Mouse (Mus musculus): Measurements from ENCODE around the gene Sh3tc1. TPM values are rescaled to one million over a fixed set of nuclear protein-coding genes. Genes with fewer than 3 reads are reported as not detected.

Sh3tc1 gene
- polyA plus RNA-seq, 1 experiment: 0.72 TPM

DNA sequence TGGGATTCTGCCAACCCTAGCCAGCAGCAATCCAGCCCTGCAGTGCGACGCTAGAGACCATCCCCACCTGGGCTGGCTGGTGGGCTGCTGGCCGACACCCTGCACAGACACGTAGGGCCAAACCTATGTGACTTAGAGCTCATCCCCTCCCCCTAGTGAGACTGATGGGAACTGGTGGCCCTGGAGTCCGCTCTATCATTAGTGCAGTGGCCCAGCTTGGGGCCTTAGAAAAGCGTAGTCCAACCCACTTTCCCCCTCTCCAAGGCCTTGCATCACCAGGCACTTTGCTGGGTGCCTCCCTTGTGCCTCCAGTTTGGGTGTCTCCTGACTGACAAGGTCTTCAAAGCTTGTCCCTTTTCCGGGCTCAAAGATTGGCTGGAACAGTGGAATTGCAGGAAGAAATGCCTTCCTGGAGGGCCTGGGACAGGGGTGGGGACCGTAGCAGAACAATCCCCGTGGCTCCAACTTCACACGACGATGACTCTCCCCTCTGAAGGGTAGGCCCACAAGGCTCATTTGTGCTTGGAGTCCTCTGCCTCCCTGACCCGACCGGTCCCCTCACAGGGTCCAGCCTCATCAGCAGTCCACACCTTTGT is 1.5 kb upstream of the Sh3tc1 start:
- Histone ChIP-seq H3K4me3 (ENCODE audit: control insufficient read depth, low read depth, low read length) (no peak overlapping the region), H3K36me3 (ENCODE audit: control insufficient read depth, insufficient read depth, low read length) (no peaks in the 10 kb centered on the region), H3K27me3 (ENCODE audit: control insufficient read depth, insufficient read depth, low read length) (no peaks in the 10 kb centered on the region), H3K27ac (ENCODE audit: control insufficient read depth, insufficient read depth, low read depth, low read length) (no peak overlapping the region), H3K4me1 (ENCODE audit: control insufficient read depth, insufficient read depth, low read length) (no peaks in the 10 kb centered on the region; the same call in none of the 2 replicates)
- TF ChIP-seq CTCF (IDR thresholded peaks at IDR 0.05; ENCODE audit: control insufficient read depth, insufficient read depth, insufficient replicate concordance, low read depth, low read length) (no peak), POLR2A (IDR thresholded peaks at IDR 0.05; ENCODE audit: control insufficient read depth, low read depth, low read length) (no peak)

GRCm38 (mm10) chr5:35740716-35741115 is 929 bp upstream of the Sh3tc1 start:
- peak overlapping the region; percentile 38 for H3K4me3 ChIP-seq (ENCODE audit: control insufficient read depth, low read depth, low read length)
- no peaks in the 10 kb centered on the region for H3K36me3 ChIP-seq (ENCODE audit: control insufficient read depth, insufficient read depth, low read length)
- TF ChIP-seq POLR2A (IDR thresholded peaks at IDR 0.05; ENCODE audit: control insufficient read depth, low read depth, low read length) (no peak), CTCF (IDR thresholded peaks at IDR 0.05; ENCODE audit: control insufficient read depth, insufficient read depth, insufficient replicate concordance, low read depth, low read length) (no peak)
- H3K27me3 ChIP-seq (ENCODE audit: control insufficient read depth, insufficient read depth, low read length): no peaks in the 10 kb centered on the region
- H3K4me1 ChIP-seq (ENCODE audit: control insufficient read depth, insufficient read depth, low read length): no peaks in the 10 kb centered on the region; the same call in none of the 2 replicates
- no peak overlapping the region for H3K27ac ChIP-seq (ENCODE audit: control insufficient read depth, insufficient read depth, low read depth, low read length)

DNA sequence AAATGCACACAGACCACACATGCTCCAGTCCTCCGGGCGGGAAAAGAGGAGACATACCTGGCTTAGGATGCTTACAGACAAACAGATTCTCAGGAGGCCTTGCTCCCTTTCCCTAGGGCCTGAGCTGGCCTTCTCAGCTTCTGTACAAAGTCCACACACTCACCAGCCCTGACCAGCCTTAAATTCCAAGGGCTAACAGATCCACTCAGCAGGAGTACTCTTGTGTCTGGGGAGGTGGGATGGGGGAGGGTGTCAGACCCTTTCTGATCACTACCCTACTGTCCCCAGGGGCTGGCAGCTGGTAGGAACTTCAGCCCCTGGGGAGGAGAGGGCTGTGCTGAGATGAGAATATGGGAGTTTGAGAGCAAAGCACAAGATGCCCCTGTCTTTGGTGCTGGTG is 782 bp downstream of the Sh3tc1 start:
- no peak for TF ChIP-seq CTCF (IDR thresholded peaks at IDR 0.05; ENCODE audit: control insufficient read depth, insufficient read depth, insufficient replicate concordance, low read depth, low read length)
- no peak for TF ChIP-seq POLR2A (IDR thresholded peaks at IDR 0.05; ENCODE audit: control insufficient read depth, low read depth, low read length)
- Histone ChIP-seq H3K4me1 (ENCODE audit: control insufficient read depth, insufficient read depth, low read length) (no peaks in the 10 kb centered on the region; the same call in none of the 2 replicates), H3K36me3 (ENCODE audit: control insufficient read depth, insufficient read depth, low read length) (no peaks in the 10 kb centered on the region), H3K4me3 (ENCODE audit: control insufficient read depth, low read depth, low read length) (no peak overlapping the region), H3K27ac (ENCODE audit: control insufficient read depth, insufficient read depth, low read depth, low read length) (no peak overlapping the region), H3K27me3 (ENCODE audit: control insufficient read depth, insufficient read depth, low read length) (no peaks in the 10 kb centered on the region)

DNA sequence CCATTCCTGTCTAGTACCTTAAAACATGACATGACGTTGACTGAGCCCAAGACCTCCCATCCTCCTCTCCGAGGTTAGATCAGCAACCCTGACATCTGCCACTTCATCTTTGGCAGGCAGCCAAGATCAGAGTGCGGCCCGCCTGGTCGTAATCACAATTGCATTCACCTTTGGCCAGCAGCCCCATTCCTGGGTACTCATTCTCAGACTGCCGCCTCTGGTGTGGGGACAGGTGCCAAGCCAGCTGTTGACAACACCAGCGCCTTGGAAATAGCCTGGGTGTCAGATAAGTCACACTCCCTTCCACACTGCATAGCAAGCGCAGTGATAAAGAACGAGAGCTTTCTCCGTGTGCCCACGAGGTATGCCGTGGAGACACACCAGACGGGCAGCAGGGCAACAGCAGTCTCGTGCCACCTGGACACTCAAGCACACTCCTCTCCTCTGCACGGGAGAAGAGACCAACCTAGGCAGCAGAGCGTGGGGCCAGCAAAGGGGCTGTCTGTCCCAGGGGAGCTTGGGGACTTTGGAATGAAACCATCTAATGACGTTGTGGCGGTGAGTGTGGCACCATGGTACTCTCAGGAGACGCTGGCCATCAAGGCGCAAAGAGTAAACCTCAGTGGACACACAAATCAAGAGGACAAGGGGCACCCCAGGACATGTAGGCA is 2.4 kb downstream of the Sh3tc1 start:
- H3K4me1 ChIP-seq (ENCODE audit: control insufficient read depth, insufficient read depth, low read length): no peaks in the 10 kb centered on the region; the same call in none of the 2 replicates
- TF ChIP-seq POLR2A (IDR thresholded peaks at IDR 0.05; ENCODE audit: control insufficient read depth, low read depth, low read length) (no peak), CTCF (IDR thresholded peaks at IDR 0.05; ENCODE audit: control insufficient read depth, insufficient read depth, insufficient replicate concordance, low read depth, low read length) (no peak)
- H3K27ac ChIP-seq (ENCODE audit: control insufficient read depth, insufficient read depth, low read depth, low read length): no peak overlapping the region
- H3K27me3 ChIP-seq (ENCODE audit: control insufficient read depth, insufficient read depth, low read length): no peaks in the 10 kb centered on the region
- no peaks in the 10 kb centered on the region for H3K36me3 ChIP-seq (ENCODE audit: control insufficient read depth, insufficient read depth, low read length)
- H3K4me3 ChIP-seq (ENCODE audit: control insufficient read depth, low read depth, low read length): no peak overlapping the region

- H3K27me3 ChIP-seq (ENCODE audit: control insufficient read depth, insufficient read depth, low read length): no peaks in the 10 kb centered on the region
- H3K27ac ChIP-seq (ENCODE audit: control insufficient read depth, insufficient read depth, low read depth, low read length): no peak overlapping the region
- TF ChIP-seq POLR2A (IDR thresholded peaks at IDR 0.05; ENCODE audit: control insufficient read depth, low read depth, low read length): no peak
- TF ChIP-seq CTCF (IDR thresholded peaks at IDR 0.05; ENCODE audit: control insufficient read depth, insufficient read depth, insufficient replicate concordance, low read depth, low read length): no peak
- H3K4me1 ChIP-seq (ENCODE audit: control insufficient read depth, insufficient read depth, low read length): no peaks in the 10 kb centered on the region
- no peak overlapping the region for H3K4me3 ChIP-seq (ENCODE audit: control insufficient read depth, low read depth, low read length)
- H3K36me3 ChIP-seq (ENCODE audit: control insufficient read depth, insufficient read depth, low read length): no peaks in the 10 kb centered on the region
Observed at GRCm38 (mm10) chr5:35733523-35733922, 6.3 kb downstream of the Sh3tc1 start.

GRCm38 (mm10) chr5:35731006-35731405 is 8.8 kb downstream of the Sh3tc1 start:
- H3K27ac ChIP-seq (ENCODE audit: control insufficient read depth, insufficient read depth, low read depth, low read length): no peak overlapping the region
- H3K27me3 ChIP-seq (ENCODE audit: control insufficient read depth, insufficient read depth, low read length): no peaks in the 10 kb centered on the region
- H3K4me1 ChIP-seq (ENCODE audit: control insufficient read depth, insufficient read depth, low read length): no peaks in the 10 kb centered on the region; the same call in 1 of the 2 replicates
- no peaks in the 10 kb centered on the region for H3K36me3 ChIP-seq (ENCODE audit: control insufficient read depth, insufficient read depth, low read length)
- no peak overlapping the region for H3K4me3 ChIP-seq (ENCODE audit: control insufficient read depth, low read depth, low read length)
- TF ChIP-seq POLR2A (IDR thresholded peaks at IDR 0.05; ENCODE audit: control insufficient read depth, low read depth, low read length): no peak

GRCm38 (mm10) chr5:35730552-35730951 is 9.2 kb downstream of the Sh3tc1 start:
- Histone ChIP-seq H3K4me1 (ENCODE audit: control insufficient read depth, insufficient read depth, low read length) (no peaks in the 10 kb centered on the region; the same call in 1 of the 2 replicates), H3K36me3 (ENCODE audit: control insufficient read depth, insufficient read depth, low read length) (no peaks in the 10 kb centered on the region), H3K27me3 (ENCODE audit: control insufficient read depth, insufficient read depth, low read length) (no peaks in the 10 kb centered on the region), H3K4me3 (ENCODE audit: control insufficient read depth, low read depth, low read length) (no peak overlapping the region), H3K27ac (ENCODE audit: control insufficient read depth, insufficient read depth, low read depth, low read length) (no peak overlapping the region)
- no peak for TF ChIP-seq POLR2A (IDR thresholded peaks at IDR 0.05; ENCODE audit: control insufficient read depth, low read depth, low read length)
- TF ChIP-seq CTCF (IDR thresholded peaks at IDR 0.05; ENCODE audit: control insufficient read depth, insufficient read depth, insufficient replicate concordance, low read depth, low read length): no peak
